Comparison of ENCODE assay signal across 20 mouse cellular contexts in the genomic region with DNA sequence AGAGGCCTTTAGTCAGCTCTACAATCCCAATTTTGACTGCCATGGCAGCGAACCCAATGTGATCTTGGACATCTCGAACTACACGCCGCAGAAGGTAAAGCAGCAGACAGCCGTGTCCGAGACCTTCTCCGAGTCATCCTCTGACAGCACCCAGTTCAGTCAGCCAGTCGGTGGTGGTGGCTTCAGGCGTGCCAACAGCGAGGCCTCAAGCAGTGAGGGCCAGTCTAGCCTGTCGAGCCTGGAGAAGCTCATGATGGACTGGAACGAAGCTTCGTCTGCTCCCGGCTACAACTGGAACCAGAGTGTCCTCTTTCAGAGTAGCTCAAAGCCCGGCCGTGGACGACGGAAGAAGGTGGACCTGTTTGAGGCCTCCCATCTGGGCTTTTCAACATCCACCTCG. TPM values are rescaled to one million over a fixed set of nuclear protein-coding genes. Genes with fewer than 3 reads are reported as not detected.
DNase-seq lines count a peak whose midpoint lies in the region; TF ChIP-seq lines count a peak whose summit lies in the region.
"Had no signal": no experiment of that assay in that cellular context is flagged by ENCODE, and none has a peak within 500 bp of the region (broad histone marks: within the 10 kb centered on the region; RNA-seq: fewer than 3 reads in every experiment).

No protein-coding gene starts in this region.

- no peaks in the 10 kb centered on the region for H3K27me3 ChIP-seq in heart, embryonic 10.5 days (ENCODE audit: insufficient read depth, poor library complexity, severe bottlenecking)
- no peaks in the 10 kb centered on the region for H3K27me3 ChIP-seq in myocyte (ENCODE audit: control insufficient read depth, insufficient read depth, insufficient read length)
- H3K27me3 ChIP-seq: embryonic facial prominence, embryonic 12.5 days; forebrain, embryonic 13.5 days; forebrain, embryonic 15.5 days; Patski had no signal

- no peak overlapping the region for H3K4me2 ChIP-seq in myocyte (ENCODE audit: low read depth)
- H3K4me2 ChIP-seq: embryonic facial prominence, embryonic 12.5 days; forebrain, embryonic 13.5 days; forebrain, embryonic 15.5 days had no signal

- WGBS in heart, embryonic 10.5 days = 95% methylated on average over 19 of the region's 19 CpGs

- DNase-seq in heart, adult 11 months = peak; percentile 92
- DNase-seq in heart, adult 9 months (ENCODE audit: low spot score in 2 of 2) = no peak
- no peak for DNase-seq in heart, embryonic 10.5 days (ENCODE audit: low spot score)
- no peak for DNase-seq in heart, postnatal 36 days
- DNase-seq in layer of hippocampus, postnatal 10 days (ENCODE audit: low spot score in 2 of 2) = no peak
- DNase-seq: adrenal gland, adult 8-10 months; adrenal gland, postnatal 14 days; adrenal gland, postnatal 36 days; cerebellum, adult 11-12 months; cerebellum, adult 2 months; cerebellum, adult 9-10 months; cerebellum, postnatal 10 days; cerebellum, postnatal 25 days had no signal

- no peaks in the 10 kb centered on the region for H3K9me3 ChIP-seq in heart, embryonic 10.5 days
- H3K9me3 ChIP-seq: embryonic facial prominence, embryonic 10.5 days; embryonic facial prominence, embryonic 12.5 days; forebrain, embryonic 13.5 days; forebrain, embryonic 15.5 days; G1E had no signal

- TF ChIP-seq POLR2A in myocyte (IDR thresholded peaks at IDR 0.05; ENCODE audit: insufficient read length, low read depth) = peak; percentile 20

- H3K27ac ChIP-seq in heart, embryonic 10.5 days = peak overlapping the region; percentile 65; the same call in 1 of the 2 replicates
- H3K27ac ChIP-seq: embryonic facial prominence, embryonic 12.5 days; forebrain, embryonic 13.5 days; forebrain, embryonic 15.5 days had no signal

- intact Hi-C loops in heart, postnatal 36 days (cut with DNase I) = no loop called here

- H3K4me3 ChIP-seq in heart, embryonic 10.5 days = no peak overlapping the region
- H3K4me3 ChIP-seq in myocyte = no peak overlapping the region
- H3K4me3 ChIP-seq: embryonic facial prominence, embryonic 10.5 days; embryonic facial prominence, embryonic 12.5 days; forebrain, embryonic 13.5 days; forebrain, embryonic 15.5 days had no signal

- peaks cover 69% of the 10 kb centered on the region for H3K4me1 ChIP-seq in heart, embryonic 10.5 days
- H3K4me1 ChIP-seq: embryonic facial prominence, embryonic 12.5 days had no signal

- peaks cover 43% of the 10 kb centered on the region for H3K79me2 ChIP-seq in myocyte (ENCODE audit: control insufficient read depth, insufficient read depth)

- H3ac ChIP-seq in myocyte (ENCODE audit: control insufficient read depth, insufficient read length) = no peak overlapping the region

- peaks cover 94% of the 10 kb centered on the region for H3K36me3 ChIP-seq in heart, embryonic 10.5 days
- peaks cover 24% of the 10 kb centered on the region for H3K36me3 ChIP-seq in myocyte (ENCODE audit: control insufficient read depth, insufficient read depth)

TF ChIP-seq in myocyte, 11 proteins besides CTCF, POLR2A, EP300 and RAD21:
- TF ChIP-seq POLR2AphosphoS2 (IDR thresholded peaks at IDR 0.05; ENCODE audit: insufficient read length, low read depth) (peak; percentile 33), TCF12 (IDR thresholded peaks at IDR 0.05; ENCODE audit: insufficient read depth, poor library complexity, severe bottlenecking) (no peak)

RNA-seq across cellular contexts. Expression of gene Ahdc1, which starts 53.7 kb away (rescaled TPM):
- 8.4 and 12.2 TPM in 2 replicates for polyA plus RNA-seq in heart, embryonic 10.5 days (2016; fragmentation: Nextera tagmentation; extraction: Ambion mirVana)
- 10 to 100 TPM; 41.9 to 50.8 TPM for total RNA-seq in heart, postnatal 36 days (2021)
- polyA plus RNA-seq in myocyte (2012; fragmentation: generic; extraction: Trizol) = 58.2 TPM
- total RNA-seq in layer of hippocampus, postnatal 10 days (2021) = 100 to 1,000 TPM in 1 of 2 experiments, 10 to 100 TPM in 1; 98.1 to 103 TPM
